Mouse (Mus musculus): Measurements from ENCODE around the gene Vmn1r37.
"Not testable (repeated sequence)": the region's sequence is repeated elsewhere in the genome, so short reads cannot be mapped to it uniquely, and the experiment has no call there.

Gene Vmn1r37

DNA sequence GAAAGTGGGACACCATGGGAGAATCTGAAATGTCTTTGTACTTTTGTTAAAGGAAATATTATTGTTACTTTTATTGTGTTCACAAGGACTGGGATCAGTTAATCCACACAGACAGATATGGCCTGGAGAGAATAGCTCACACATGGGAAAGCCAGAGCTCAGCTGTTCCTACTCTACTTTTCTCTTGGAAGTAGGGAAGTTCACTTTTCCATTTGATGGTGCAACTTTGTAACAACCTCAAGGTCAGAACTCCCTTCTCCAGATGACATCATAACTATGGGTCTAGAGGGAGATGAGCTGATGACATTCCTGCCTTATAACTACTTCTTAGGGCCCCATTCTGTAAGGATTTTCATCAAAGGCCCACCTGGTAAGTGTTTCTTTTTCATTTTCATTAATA lies at the start of gene Vmn1r37:
Vmn1r37 (plus strand) TSS at position 301 of the 400 bp plus-strand sequence.
- not testable (repeated sequence) for DNase-seq

DNA sequence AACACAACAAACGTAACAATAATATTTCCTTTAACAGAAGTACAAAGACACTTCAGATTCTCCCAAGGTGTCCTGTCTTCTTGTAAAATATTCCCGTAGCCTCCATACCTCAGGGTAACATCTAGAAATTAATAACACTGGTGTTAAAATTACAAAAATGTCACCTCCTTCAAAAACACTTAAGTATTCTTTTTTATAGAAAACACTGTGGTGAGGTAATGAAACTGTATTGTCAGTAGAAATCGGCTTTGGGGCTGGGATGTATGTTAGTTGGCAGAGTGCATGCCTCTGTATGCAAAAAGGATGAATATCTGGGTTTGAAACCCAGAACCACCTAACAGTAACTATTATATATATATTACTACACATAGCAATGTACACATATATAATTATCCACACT lies 43.4 kb upstream of the Vmn1r37 start, which contains the start of gene Vmn1r35:
Vmn1r35 (minus strand) TSS at position 101 of the 400 bp plus-strand sequence.
- no peak for DNase-seq

DNA sequence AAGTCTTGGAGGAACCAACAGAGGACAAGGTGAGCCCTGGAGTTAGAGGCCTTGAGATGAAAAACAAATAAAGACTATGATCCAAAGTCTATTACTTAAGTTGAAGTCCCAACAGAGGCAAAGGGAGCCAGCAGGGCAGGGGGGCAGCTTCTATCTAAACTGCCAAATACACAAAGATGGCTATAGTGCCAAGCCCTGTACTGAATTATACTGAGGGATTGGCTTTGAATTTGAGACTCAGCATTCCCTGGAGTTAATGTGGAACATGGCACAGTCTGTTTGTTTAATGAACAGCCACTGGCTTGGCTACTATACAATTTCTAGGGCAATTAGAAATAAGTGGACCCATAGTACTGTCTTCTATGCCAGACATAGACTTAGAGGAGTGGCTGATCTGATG lies 20.3 kb upstream of the Vmn1r37 start:
- DNase-seq, result no peak

DNA sequence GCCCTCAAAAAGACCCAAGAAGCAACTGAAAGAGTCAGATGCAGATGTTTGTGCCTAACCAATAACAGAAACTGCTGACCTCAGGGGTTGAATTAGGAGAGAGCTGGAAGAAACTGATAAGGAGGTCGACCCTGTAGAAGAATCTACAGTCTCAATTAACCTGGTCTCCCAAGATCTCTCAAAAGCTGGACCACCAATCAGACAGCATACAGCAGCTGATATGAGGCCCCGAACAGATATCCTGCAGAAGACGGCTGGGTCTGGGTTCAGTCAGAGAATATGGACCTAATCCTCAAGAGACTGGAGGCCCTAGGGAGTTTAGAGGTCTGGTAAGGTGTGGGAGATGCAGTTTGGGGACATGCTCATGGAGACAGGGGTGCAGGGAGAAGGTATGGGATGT lies 15.3 kb upstream of the Vmn1r37 start:
- DNase-seq, result no peak

DNA sequence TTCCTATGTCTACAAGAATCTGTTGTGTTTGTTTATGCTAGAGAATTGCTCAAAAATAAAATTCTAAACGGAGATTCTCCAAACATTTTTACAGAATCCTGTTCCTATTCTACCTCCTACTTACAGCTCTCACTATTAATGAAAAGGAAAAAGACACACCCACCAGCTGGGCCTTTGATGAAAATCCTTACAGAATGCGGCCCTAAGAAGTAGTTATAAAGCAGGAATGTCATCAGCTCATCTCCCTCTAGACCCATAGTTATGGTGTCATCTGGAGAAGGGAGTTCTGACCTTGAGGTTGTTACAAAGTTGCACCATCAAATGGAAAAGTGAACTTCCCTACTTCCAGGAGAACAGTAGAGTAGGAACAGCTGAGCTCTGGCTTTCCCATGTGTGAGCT lies 10.1 kb upstream of the Vmn1r37 start, which contains the start of gene Vmn1r36:
Vmn1r36 (minus strand) TSS at position 101 of the 400 bp plus-strand sequence.
- not testable (repeated sequence) for DNase-seq

DNA sequence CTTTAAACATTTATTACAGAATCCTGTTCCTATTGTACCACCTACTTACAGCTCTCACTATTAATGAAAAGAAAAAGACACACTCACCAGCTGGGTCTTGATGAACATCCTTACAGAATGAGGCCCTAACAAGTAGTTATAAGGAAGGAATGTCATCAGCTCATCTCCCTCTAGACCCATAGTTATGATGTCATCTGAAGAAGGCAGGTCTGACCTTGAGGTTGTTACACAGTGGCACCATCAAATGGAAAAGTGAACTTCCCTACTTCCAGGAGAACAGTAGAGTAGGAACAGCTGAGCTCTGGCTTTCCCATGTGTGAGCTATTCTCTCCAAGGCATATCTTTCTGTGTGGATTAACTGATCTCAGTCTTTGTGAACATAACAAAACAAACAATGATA lies 53.3 kb downstream of the Vmn1r37 start, which contains the start of gene Vmn1r38:
Vmn1r38 (minus strand) TSS at position 101 of the 400 bp plus-strand sequence.
- DNase-seq, result not testable (repeated sequence)

Data from retina, postnatal 1 day (tissue).